Mouse (Mus musculus) kidney, adult 11 months (tissue): Measurements from ENCODE around the gene Irf9.
A peak's percentile ranks its signal among the peaks of the same experiment; 100 is the strongest.

ENCODE experiments used
- DNase-seq: peaks from one replicate; pipeline ENCODE4 v3.0.0; 2022

Irf9 gene

DNA sequence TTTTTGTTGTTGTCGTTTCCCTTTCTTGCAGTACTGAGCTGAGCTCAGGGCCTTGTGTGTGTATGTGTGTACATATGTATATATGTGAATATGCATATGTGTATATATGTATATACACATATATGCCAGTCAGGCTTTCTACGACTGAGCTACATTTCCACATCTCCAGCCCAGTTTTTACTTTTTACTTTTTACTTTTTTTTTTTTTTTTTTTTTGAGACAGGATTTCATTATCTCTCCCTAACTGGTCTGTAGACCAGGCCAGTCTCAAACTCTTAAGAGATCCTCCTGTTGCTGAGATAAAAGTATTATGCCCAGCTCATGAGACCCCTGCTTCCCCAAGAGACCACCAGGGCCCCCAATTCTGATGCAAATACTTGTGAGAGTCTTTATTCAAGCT lies 13.5 kb downstream of the Irf9 start:
- DNase-seq: no peak

DNA sequence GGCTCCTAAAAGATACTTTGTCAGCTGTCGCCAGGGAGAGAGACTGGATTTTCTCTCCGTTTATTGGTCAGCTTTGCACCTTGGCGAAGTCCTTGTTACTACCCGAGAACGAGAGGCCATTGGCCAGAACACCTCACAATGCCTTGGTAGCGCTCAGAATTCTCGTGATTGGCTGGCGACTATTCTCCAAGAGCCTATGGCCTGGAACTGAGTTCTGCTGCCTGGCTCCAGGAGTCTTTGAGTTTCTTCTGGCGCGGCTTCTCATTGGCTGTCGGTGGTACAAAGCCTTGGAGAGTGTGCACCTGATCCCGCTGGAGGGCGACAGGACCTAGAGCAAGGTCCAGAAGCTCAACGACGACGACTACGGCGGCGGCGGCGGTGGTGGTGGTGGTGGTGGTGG lies 14.5 kb downstream of the Irf9 start, which contains the start of gene Rec8:
Rec8 (plus strand) TSS at position 216 of the 400 bp plus-strand sequence.
- peak; percentile 69 for DNase-seq

DNA sequence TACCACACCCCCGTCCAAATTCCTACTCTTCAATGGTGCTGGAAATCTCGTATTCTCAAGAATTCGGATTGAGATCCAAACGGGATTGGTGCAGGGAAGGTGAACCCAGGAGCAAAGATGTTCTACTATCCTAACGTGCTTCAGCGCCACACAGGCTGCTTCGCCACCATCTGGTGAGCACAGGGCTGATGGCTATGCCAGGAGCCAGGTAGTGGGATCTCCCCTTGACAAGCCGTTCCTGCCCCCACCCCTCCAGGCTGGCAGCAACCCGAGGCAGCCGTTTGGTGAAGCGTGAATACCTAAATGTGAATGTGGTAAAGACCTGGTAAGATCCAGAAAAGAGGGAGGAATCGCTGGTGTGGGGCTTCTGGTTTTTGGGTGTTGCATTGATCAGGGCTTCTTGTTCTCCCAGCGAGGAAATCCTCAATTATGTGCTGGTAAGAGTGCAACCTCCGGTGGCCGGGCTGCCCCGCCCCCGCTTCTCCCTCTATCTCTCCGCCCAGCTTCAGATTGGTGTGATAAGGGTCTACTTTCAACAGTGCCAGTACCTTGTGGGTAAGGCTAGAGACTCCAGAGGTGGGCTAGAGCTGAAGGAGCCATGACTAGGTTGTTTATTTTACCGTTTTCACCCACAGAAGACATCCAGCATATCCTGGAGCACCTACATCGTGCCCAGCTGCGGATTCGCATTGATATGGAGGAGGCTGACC lies 15.3 kb downstream of the Irf9 start:
- no peak for DNase-seq

DNA sequence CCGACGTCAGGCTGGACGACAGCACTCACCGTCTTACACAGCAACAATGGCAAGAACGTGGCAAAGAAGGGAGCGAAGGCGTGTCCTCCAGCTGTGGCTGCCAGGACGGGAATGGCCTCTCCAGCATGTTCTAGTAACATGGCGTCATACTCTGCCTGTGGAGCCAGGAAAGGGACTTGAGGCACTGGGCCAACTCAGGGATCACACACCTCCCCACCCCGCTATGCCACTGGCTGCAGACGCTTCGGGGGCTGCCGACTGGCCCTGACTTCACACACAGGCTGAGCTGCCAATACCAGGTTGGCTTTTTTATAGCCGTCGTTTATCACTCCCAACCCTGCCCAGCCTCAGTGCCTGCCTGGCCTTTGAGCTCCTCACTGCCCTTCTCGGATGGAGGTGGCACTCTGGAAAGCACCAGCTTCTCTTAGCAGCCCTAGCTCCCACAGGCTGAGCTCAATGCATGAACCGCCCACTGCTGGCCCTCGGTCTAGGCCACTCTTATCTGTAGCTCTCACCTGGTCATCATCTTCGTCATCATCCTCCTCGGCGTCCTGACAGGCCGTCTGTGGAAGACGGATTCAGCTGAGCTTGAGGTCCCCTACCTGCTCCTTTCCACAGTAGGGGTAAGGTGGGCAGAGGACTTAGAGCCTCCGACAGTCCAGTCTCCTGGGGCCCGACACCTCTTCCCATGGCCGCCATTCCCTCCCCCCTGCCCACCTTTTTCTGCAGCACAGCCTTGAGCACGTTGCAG lies 24.9 kb downstream of the Irf9 start:
- DNase-seq: no peak

DNA sequence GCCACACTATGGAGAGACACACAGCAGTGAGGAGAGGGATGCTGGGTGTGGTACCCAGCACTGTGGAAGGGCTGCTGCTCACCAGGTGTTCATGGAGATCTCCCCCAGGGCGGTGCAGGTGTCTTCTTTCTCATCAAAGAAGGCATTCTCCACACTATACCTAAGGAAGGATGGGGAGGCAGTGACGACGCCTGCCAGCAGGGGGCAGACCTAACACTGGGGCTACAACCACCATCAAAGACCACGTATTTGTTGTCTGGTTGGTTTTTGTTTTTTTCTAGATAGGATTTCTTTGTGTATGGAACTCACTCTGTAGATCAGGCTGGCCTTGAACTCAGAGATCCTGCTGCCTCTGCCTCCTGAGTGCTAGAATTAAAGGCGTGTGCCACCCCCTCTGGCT lies 25.9 kb downstream of the Irf9 start:
- peak; percentile 30 for DNase-seq

DNA sequence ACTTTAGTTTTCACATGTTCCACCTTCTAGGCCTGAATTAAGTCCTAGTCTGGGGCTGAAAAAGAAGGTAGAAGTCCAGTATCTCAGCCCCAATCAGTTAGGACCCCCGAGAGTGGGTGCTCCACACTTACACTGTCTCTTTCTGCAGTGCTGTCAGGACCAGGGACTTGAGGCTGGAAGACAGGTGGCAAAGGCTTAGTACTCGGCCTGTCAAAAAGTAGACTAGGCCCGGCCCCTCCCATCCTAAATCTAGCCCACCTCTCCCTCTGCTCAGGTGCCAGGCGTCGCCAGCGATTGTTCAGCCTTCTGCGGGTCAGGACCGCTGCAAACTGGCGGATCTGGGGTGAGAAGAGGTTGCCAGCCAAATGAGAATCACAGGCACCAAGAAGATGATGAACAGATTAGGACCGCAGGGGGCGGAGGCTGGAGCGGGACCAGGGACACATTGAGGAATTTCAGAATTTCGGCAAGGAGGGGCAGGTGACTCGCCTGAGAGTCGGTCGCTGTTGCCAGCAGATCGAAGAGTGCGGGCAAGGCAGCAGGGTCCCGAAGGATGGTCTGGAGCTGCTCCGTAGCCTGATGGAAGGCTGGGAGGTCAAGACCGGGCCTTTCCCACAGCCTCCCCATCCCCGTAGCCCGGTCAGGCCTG lies 31.6 kb downstream of the Irf9 start:
- DNase-seq: peak; percentile 25

DNA sequence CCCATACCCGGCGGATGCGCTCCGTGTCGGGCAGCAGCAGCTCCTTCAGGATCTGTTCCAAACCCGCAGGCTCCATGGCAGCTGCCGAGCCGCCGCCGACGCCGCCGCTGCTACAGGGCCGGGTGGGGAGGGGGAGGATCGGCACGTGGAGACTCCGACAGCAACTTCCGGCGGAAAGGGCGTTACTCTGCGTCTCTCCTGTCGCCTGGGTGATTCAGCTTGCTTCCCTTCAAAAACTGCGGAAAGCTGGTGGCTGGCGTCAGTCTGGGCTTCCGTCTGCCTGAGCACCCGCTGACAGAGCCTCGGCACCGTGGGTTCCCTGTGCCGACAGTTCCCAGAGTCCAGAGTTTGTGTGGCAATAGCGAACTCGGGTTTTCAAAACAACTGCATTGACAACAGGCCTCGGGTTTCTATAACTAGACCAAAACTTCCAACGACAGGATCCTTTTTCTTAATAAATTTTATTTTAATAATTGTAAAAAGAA lies 32.2 kb downstream of the Irf9 start, which contains the start of gene Ipo4:
Ipo4 (minus strand) TSS at position 435 of the 485 bp plus-strand sequence.
- DNase-seq: peak; percentile 85

DNA sequence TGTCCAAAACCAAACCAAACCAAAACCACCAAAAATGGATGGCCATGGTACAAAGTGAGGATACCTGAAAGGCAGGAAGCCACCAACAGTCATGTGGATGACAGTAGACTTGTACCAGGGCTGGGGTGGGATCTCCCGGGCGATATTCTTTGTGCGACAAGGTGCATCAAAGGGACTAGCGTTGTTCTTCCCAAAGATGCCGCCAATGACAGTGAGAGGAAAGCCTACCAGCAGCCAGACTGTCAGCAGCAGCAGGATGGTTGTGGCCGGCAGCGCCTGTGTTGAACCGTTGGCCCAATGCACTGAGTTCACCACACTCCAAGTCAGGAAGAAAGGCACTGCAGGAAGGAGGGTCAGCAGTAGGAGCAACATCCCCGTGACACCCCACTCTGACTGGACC lies 34.4 kb downstream of the Irf9 start, which contains the start of gene Gm49378:
Gm49378 (minus strand) TSS at position 101 of the 400 bp plus-strand sequence.
- DNase-seq: no peak

DNA sequence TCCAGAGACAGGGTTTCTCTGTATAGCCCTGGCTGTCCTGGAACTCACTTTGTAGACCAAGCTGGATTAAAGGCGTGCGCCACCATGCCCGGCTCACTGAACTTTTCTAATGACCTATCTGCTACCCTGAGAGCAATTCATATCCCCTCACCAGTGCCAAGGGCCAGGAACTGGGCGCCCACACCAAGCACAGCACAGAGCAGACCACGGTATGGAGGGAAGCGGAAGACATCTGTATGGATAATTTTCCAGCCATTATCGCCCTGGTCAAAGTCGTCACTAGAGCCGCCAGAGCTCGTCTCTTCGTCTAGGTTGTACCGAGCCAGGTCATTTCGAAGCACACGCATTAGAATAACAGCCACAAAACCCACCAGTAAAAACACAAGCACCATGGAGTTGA lies 37.4 kb downstream of the Irf9 start:
- no peak for DNase-seq

DNA sequence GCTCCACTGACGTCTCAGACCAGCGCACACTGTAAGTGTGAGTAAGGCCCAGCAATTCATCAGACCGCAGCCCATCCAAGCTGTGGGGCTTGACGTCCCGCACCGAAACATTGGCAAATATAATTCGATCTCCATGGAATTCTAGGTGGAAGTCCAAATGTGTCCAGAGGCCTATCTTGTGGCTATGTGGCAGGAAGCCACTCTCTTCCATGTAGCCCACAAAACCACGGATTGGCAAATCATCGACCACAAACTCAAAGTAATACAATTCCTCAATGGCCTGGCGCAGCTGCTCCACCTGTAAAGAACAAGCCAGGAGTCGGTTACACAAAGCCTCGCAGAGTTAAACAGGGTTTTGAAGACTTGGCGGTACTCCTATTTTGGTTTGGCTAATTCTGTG lies 37.9 kb downstream of the Irf9 start:
- DNase-seq: no peak

DNA sequence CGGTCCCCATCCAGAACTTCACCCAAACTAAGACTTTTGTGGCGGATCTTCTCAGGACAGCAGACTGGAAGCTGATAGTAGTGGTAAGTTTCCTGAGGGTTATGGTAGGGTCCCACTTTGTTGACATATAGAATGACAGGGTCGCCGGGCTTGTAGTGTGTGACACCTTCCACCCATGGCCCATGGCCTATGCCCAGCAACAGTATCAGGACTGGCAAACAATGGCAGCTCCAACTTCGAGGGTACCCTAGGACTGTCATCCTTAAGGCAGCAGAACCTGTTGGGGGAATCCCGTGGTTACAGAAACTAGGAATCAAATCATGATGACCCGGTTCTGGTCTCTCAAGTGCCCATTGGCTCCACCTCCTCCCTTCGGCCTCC lies 39.3 kb downstream of the Irf9 start:
- no peak for DNase-seq

DNA sequence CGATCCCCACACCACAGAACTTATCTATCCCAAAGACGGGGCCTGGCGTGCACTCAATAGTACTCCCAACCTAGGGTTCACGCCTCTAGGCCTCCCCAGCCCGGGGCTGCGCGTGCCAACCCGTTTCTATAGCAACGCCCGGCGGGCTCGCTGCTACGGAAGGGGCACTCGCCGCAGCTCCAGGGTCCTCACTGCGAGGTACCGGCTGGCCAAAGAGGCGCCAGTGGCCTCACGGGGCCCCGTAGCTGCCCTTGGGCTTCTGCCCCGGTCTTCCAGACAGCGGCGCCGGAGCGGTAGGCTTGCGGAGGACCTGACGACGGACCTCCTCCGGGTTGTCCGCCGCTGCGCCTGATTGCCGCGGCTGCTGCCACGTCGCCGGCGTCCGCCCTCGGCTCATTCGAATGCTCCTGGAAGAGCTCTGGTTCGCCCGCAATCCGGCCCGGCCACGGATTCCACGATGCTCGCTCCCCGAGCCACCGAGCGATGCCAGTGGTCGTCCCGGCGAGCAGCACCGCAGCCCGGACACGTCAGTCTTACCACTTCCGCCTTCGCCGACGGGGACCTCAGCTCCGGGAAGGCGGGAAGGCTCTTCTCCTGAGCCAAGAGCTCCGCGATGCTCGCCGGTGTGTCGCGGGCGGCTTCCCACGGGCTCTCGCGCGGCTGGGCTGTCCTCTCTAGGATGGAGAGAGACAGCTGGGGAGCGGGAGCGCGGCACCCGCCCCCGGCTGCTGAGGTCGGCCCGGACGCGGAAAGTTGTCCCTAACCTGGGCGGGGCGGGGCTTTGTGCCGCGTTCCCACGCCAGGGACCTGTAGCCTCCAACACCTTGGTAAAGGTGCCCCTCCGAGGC lies 39.9 kb downstream of the Irf9 start, which contains the start of gene Tm9sf1:
Tm9sf1 (minus strand) TSS at position 747 of the 848 bp plus-strand sequence.
- DNase-seq: peak; percentile 89

DNA sequence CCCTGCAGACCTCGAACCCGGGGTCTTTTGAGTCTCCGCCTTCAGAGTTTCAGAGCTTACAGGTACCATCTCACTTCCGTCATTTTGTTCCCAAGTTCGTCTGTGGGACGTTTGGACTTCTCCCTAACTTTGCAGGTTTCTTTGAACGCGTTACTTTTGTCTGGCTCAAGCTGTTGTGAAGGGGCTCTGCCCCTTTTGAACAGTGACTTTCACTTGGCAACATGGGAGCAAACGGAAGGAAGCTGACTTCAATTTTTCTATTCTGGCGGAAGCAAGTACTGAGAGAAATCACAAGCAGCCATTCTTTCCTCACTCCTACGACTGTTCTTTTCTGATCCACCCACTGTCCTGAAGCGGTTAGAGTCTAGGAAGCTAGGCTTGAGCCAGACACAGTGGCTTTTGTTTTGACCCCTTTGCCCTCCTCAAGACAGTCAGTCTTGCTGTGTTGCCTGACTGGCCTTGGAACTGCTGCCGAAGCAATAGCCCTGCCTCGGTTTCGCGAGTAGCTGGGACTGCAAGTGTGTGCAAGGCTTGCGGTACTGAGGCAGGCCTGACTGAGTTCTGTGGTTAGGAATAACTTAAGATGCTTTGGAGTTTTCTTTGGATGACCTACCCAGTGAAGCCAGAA lies 41.0 kb downstream of the Irf9 start:
- DNase-seq: no peak

DNA sequence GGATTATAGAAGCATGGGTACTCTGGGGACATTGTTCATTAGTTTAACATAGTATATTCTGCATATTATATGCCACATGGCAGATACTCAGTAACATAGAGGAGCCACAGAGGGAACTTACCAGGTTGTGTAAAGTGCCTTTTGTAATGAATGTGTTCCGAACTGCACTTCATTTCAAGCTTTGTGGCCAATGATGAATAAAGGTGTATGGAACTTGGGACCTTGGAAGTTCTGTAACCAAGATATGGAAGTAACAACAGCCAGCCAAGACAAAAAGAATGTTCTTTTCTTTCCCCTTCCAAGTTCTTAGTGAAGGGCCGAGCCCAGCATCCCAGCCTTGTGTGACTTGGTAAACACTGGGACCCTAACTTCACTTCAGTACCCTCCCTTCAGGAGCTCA lies 46.5 kb downstream of the Irf9 start, which contains the start of gene Tssk4:
Tssk4 (plus strand) TSS at position 301 of the 400 bp plus-strand sequence.
- DNase-seq: no peak

DNA sequence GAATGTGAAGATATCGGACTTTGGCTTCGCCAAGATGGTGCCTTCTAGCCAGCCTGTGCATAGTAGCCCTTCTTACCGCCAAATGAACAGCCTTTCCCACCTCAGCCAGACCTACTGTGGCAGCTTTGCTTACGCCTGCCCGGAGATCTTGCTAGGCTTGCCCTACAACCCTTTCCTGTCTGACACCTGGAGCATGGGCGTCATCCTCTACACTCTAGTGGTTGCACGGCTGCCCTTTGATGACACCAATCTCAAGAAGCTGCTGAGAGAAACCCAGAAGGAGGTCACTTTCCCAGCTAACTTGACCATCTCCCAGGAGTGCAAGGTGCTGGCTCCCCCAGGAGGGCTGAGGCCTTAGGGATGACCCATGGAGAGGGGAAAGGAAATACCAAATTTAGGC lies 48.2 kb downstream of the Irf9 start:
- DNase-seq: no peak

DNA sequence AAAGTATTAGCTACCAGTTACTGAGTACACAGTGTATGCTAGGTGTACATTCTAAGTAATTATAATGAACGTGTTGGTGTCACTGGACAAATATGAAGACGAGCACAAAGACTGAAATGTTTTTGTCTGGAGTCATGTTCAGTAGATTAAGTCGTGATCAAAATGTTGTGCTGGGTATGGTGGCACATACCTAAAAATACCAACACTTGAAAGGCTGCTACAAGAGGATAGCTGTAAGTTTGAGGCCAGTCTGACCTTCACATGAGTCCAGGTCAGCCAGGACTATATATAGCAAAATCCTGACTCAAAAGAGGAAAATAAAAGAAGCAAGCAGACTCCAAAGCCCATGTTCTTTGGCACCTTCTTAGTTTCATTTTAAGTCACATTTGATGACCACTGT lies 53.6 kb downstream of the Irf9 start:
- no peak for DNase-seq

DNA sequence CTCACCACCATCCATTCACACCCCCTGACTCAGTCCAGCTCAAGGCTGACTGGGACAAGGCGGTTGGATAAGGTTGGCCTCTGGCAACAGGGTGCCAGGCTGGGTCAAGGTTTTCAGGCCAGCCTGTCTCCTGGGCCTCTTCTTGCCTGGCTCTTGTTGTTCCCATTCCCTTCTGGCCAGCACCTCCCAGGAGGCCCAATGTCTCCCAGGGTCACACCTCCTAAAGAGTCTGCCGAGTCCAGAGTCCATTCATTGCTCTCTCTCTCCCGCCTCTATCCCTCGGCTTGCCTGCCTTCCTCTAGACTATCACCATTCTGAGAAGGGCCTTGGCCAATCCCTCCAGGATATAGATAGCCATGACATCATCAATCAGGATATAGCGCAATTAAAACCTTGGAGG lies 54.6 kb downstream of the Irf9 start:
- peak; percentile 73 for DNase-seq
